Mouse (Mus musculus) heart, embryonic 13.5 days (tissue): ENCODE data around the gene Rpl11. TPM values are rescaled to one million over a fixed set of nuclear protein-coding genes. Genes with fewer than 3 reads are reported as not detected.
"Not testable (repeated sequence)": the region's sequence is repeated elsewhere in the genome, so short reads cannot be mapped to it uniquely, and the experiment has no call there.

ENCODE experiments used
- ATAC-seq: fragments of 200-750 bp; cut with Nextera tagmentation; 2 replicates; pipeline ENCODE4 v1.8.0; 2017; ENCODE audit warnings: moderate TSS enrichment; ENCODE audit not compliant: insufficient number of reproducible peaks, low FRiP score, low TSS enrichment; ENCODE audit errors: extremely low read depth
- H3K27ac ChIP-seq: fragments of 300-500 bp; sonication (generic); replicated peaks from 2 replicates; pipeline ENCODE4 v1.5.1; 2015; ENCODE audit warnings: moderate library complexity, mild to moderate bottlenecking, inconsistent platforms
- H3K27me3 ChIP-seq: fragments of 300-500 bp; sonication (generic); replicated peaks from 2 replicates; pipeline ENCODE4 v1.6.1; 2015; ENCODE audit warnings: mild to moderate bottlenecking, inconsistent platforms
- H3K36me3 ChIP-seq: fragments of 300-500 bp; sonication (generic); 2 replicates; pipeline ENCODE4 v1.6.1; 2015; ENCODE audit warnings: mild to moderate bottlenecking, inconsistent platforms
- H3K4me1 ChIP-seq: fragments of 300-500 bp; sonication (generic); 2 replicates; pipeline ENCODE4 v1.6.1; 2015; ENCODE audit warnings: inconsistent platforms
- H3K4me2 ChIP-seq: fragments of 300-500 bp; sonication (generic); 2 replicates; pipeline ENCODE4 v1.6.1; 2015; ENCODE audit warnings: inconsistent platforms, mild to moderate bottlenecking, moderate library complexity
- H3K4me3 ChIP-seq: fragments of 300-500 bp; sonication (generic); 2 replicates; pipeline ENCODE4 v1.5.1; 2015; ENCODE audit warnings: moderate library complexity, mild to moderate bottlenecking, inconsistent platforms
- H3K9ac ChIP-seq: fragments of 300-500 bp; sonication (generic); 2 replicates; pipeline ENCODE4 v1.6.1; 2015; ENCODE audit warnings: inconsistent platforms, mild to moderate bottlenecking, moderate library complexity
- H3K9me3 ChIP-seq: fragments of 300-500 bp; sonication (generic); 2 replicates; pipeline ENCODE4 v1.6.1; 2016; ENCODE audit warnings: inconsistent platforms
- WGBS: fragments of 180-500 bp; shearing (Covaris S2); methylation state at CpG from one replicate; pipeline ENCODE4 v1.1.7; 2015; ENCODE audit warnings: mixed read lengths; 5-methylcytosine and 5-hydroxymethylcytosine counted together
- polyA plus RNA-seq: library from polyadenylated mRNA; unstranded; fragments of >200 nt; fragmentation: Nextera tagmentation; extraction: Ambion mirVana; gene quantifications from 2 replicates; pipeline ENCODE4 v1.2.1, GENCODE M21; 2015

Rpl11 gene
- polyA plus RNA-seq, 1 experiment from 2014 or later, result 270 TPM

GRCm38 (mm10) chr4:135987714-135988113 is 65.5 kb downstream of the Rpl11 start:
- H3K4me2 ChIP-seq, result peak overlapping the region; percentile 96
- H3K9ac ChIP-seq, result peak overlapping the region; percentile 98
- peaks cover 24% of the 10 kb centered on the region for H3K4me1 ChIP-seq
- H3K4me3 ChIP-seq, result peak overlapping the region; percentile 91
- no peak for ATAC-seq
- WGBS, result 70% methylated on average over 9 of the region's 9 CpGs
- peaks cover 28% of the 10 kb centered on the region for H3K36me3 ChIP-seq
- H3K27me3 ChIP-seq, result no peaks in the 10 kb centered on the region
- 0 out of 2 replicates have a peak, but pooled peaks cover 4% of the 10 kb centered on the region for H3K9me3 ChIP-seq
- H3K27ac ChIP-seq, result peak overlapping the region; percentile 91

DNA sequence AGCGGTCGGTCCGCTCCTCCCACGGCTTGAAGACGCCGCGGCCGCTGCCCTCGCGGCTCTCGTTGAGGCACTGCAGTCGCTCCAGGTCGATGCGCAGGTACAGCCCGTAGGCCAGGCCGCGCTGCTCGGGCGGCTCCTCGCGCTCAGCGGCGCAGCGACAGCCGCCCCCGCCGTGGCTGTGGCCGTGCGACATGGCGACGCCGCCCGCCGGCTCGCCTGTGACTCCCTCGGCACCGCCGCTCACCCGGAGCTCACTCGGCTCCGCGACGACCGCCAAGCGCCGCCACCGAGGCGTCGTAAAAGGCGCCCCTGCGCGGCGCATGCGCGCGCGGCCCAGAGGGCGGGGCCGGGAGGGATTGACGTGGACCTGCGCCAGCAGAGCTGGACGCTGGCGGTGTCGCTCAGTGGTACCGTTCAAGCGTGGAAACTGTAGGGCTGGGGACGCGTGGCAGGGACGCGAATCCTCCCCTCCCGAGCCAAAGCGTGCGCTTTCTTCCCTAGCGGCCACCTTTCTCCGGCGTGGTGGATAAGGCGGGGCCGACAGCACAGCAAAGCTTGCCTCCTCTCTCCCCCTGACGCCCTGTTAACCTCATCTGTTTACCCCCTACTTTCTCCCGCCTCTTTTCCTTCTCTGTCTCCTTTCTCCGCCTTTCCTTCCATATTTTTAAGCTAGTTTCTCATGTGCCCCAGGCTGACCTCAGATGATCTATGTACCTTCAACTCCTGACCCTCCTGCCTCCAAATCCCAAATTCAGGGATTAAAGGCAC is 66.1 kb downstream of the Rpl11 start, which contains the start of gene Pithd1:
Pithd1 (minus strand) TSS at position 322 of the 768 bp plus-strand sequence.
- Histone ChIP-seq H3K27me3 (no peaks in the 10 kb centered on the region), H3K9me3 (0 out of 2 replicates have a peak, but pooled peaks cover 4% of the 10 kb centered on the region), H3K4me1 (peaks cover 24% of the 10 kb centered on the region), H3K9ac (peak within 1 kb of the TSS; percentile 98), H3K4me3 (peak within 1 kb of the TSS; percentile 91), H3K4me2 (peak within 1 kb of the TSS; percentile 96), H3K36me3 (peaks cover 34% of the 10 kb centered on the region), H3K27ac (peak within 1 kb of the TSS; percentile 91)
- peak; percentile 90 for ATAC-seq
- WGBS, result under 1% methylated on average over 81 of the region's 81 CpGs

DNA sequence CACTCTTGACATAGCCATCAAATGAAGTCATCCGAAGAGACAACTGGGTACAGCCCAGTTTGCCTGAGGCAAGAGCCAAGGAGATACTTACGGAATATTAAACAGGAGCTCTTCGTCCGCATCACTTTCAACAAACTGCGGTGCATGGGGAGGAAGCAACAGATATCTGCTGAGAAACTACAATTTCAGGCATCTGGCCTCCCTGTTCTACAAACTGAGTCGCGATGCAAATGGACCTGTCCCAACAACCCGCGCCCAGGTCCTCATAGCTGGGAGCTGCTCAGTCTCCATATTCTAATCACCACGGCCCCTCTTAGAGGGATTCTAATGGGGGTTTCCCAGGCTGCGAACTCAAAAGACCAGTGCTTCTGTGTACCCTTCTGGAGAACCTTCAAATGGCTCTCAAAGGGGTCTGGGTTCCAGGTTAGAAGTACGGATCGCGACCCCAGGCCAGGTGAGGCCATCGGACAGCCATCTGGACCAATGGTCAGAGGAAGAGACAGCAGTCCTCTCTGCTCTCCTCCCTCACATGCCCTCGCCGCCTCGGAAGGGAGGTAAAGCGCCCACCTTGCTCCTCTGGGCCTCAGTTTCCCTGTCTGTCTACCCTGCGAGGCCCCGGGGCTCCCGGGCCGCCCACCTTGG is 66.8 kb downstream of the Rpl11 start:
- no peak for ATAC-seq
- H3K27ac ChIP-seq, result peak overlapping the region; percentile 91
- H3K4me3 ChIP-seq, result peak overlapping the region; percentile 91
- H3K36me3 ChIP-seq, result peaks cover 41% of the 10 kb centered on the region
- H3K4me1 ChIP-seq, result peaks cover 24% of the 10 kb centered on the region
- peak overlapping the region; percentile 96 for H3K4me2 ChIP-seq
- H3K9me3 ChIP-seq, result 0 out of 2 replicates have a peak, but pooled peaks cover under 1% of the 10 kb centered on the region
- WGBS, result 7% methylated on average over 23 of the region's 23 CpGs
- peak overlapping the region; percentile 98 for H3K9ac ChIP-seq
- H3K27me3 ChIP-seq, result no peaks in the 10 kb centered on the region

DNA sequence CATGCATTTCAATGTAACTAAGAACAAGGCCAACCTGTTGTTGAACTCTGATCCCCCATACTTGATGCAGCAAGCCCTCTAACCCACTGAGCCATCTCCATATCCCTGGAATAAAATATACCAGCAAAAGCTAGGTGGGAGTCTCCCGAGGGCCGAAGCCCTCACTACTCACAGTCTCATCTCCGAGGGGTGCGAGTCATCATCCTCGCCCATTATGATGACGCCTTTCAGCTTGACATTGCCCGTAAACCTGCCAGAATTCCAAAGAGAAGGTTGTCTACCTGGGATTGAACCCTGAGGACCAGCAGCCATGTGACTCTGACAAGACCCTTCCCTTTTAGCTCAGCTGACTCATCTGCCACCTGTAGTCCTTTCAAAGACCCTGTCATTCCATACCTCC is 67.5 kb downstream of the Rpl11 start:
- Histone ChIP-seq H3K4me3 (peak overlapping the region; percentile 91), H3K4me1 (peaks cover 24% of the 10 kb centered on the region), H3K4me2 (peak overlapping the region; percentile 96), H3K9me3 (no peaks in the 10 kb centered on the region), H3K9ac (peak overlapping the region; percentile 98), H3K27me3 (no peaks in the 10 kb centered on the region), H3K27ac (0 out of 2 replicates have a peak overlapping the region, but pooled peaks have one; percentile 91), H3K36me3 (peaks cover 47% of the 10 kb centered on the region)
- WGBS, result 88% methylated on average over 7 of the region's 7 CpGs
- no peak for ATAC-seq

DNA sequence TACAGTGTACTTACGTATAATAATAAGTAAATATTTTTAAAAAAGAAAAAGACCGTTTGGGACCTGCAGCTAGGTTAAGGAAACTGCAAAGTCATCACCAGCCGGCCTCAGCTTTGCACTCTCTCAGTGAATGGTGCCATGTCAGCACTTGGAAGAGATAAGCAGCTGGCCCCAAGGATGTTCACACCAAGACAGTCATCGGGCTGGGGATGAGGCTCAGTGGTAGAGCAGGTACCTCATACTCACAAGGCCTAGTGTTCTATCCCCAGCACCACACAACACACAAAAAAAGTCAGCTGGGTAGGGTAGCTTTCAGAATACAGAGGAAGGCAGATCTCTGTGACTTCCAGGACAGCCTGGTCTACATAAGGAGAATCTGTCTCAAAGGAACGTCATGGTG is 68.0 kb downstream of the Rpl11 start:
- 75% methylated on average over 5 of the region's 5 CpGs for WGBS
- peaks cover 24% of the 10 kb centered on the region for H3K4me1 ChIP-seq
- H3K9ac ChIP-seq, result peak overlapping the region; percentile 98; the same call in 1 of the 2 replicates
- peak overlapping the region; percentile 96 for H3K4me2 ChIP-seq
- H3K27me3 ChIP-seq, result no peaks in the 10 kb centered on the region
- H3K27ac ChIP-seq, result peak overlapping the region; percentile 43; the same call in 1 of the 2 replicates
- peak; percentile 37; the same call in 1 of the 2 replicates for ATAC-seq
- peaks cover 53% of the 10 kb centered on the region for H3K36me3 ChIP-seq
- H3K4me3 ChIP-seq, result peak overlapping the region; percentile 91
- no peaks in the 10 kb centered on the region for H3K9me3 ChIP-seq

DNA sequence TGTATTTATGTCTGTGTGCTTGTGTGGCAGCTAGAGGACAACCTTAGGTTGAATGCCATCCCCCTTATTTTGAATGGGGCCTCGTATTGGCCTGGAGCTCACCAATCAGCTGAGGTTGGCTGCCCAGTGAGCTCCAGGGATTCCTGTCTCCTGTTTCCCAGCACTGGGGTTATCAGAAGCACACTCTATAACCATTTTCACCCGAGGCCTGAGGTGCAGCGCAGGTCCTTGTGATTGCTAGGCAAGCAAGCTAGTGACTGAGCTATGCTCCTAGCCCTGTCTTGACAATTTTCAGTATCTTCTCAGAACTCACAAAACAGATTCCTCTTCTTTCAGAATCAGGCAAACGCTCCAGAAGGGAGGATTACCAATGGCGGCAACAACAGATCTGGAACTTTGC is 68.7 kb downstream of the Rpl11 start:
- peak overlapping the region; percentile 43 for H3K27ac ChIP-seq
- peaks cover 53% of the 10 kb centered on the region for H3K36me3 ChIP-seq
- H3K9ac ChIP-seq, result peak overlapping the region; percentile 29; the same call in 1 of the 2 replicates
- H3K27me3 ChIP-seq, result no peaks in the 10 kb centered on the region
- H3K4me2 ChIP-seq, result peak overlapping the region; percentile 96
- H3K9me3 ChIP-seq, result no peaks in the 10 kb centered on the region
- peak overlapping the region; percentile 91 for H3K4me3 ChIP-seq
- H3K4me1 ChIP-seq, result peaks cover 24% of the 10 kb centered on the region
- no peak for ATAC-seq
- WGBS, result 69% methylated on average over 5 of the region's 5 CpGs

- ATAC-seq, result no peak
- WGBS, result 77% methylated on average over 7 of the region's 7 CpGs
- no peaks in the 10 kb centered on the region for H3K9me3 ChIP-seq
- no peak overlapping the region for H3K4me3 ChIP-seq
- no peak overlapping the region for H3K27ac ChIP-seq
- H3K4me2 ChIP-seq, result no peak overlapping the region
- H3K36me3 ChIP-seq, result peaks cover 76% of the 10 kb centered on the region
- H3K4me1 ChIP-seq, result peaks cover 18% of the 10 kb centered on the region
- H3K9ac ChIP-seq, result no peak overlapping the region
- no peaks in the 10 kb centered on the region for H3K27me3 ChIP-seq
These were observed 71.6 kb downstream of the Rpl11 start for GRCm38 (mm10) chr4:135981524-135982063.

- 92% methylated on average over 5 of the region's 5 CpGs for WGBS
- H3K27me3 ChIP-seq, H3K9me3 ChIP-seq, H3K27ac ChIP-seq, H3K9ac ChIP-seq, H3K4me2 ChIP-seq, H3K4me3 ChIP-seq, H3K4me1 ChIP-seq, ATAC-seq: not testable (repeated sequence)
- H3K36me3 ChIP-seq, result peaks cover 86% of the 10 kb centered on the region
These were observed 73.0 kb downstream of the Rpl11 start for GRCm38 (mm10) chr4:135980223-135980622.

Other genes with a start within 250 kb of the Rpl11 start
- gene Srsf10, start 197.7 kb downstream of the Rpl11 start, polyA plus RNA-seq, result 130 and 140 TPM in 2 replicates
- 114 and 125 TPM in 2 replicates for gene Pnrc2, start 179.6 kb downstream of the Rpl11 start, polyA plus RNA-seq
- gene Cnr2, start 158.0 kb downstream of the Rpl11 start, polyA plus RNA-seq, result 0.29 and 0.36 TPM in 2 replicates
- gene Fuca1, start 132.7 kb downstream of the Rpl11 start, polyA plus RNA-seq, result 46.0 and 47.9 TPM in 2 replicates
- 73.0 and 81.6 TPM in 2 replicates for gene Hmgcl, start 107.0 kb downstream of the Rpl11 start, polyA plus RNA-seq
- 23.6 and 28.7 TPM in 2 replicates for gene Gale, start 89.7 kb downstream of the Rpl11 start, polyA plus RNA-seq
- 65.5 and 75.4 TPM in 2 replicates for gene Lypla2, start 80.8 kb downstream of the Rpl11 start, polyA plus RNA-seq
- gene Pithd1, start 66.2 kb downstream of the Rpl11 start, polyA plus RNA-seq, result 39.2 and 42.0 TPM in 2 replicates
- 28.5 and 29.4 TPM in 2 replicates for gene Eloa, start 31.7 kb downstream of the Rpl11 start, polyA plus RNA-seq
- gene Id3, start 90.1 kb upstream of the Rpl11 start, polyA plus RNA-seq, result 288 and 305 TPM in 2 replicates
- 6.2 and 6.6 TPM in 2 replicates for gene E2f2, start 119.0 kb upstream of the Rpl11 start, polyA plus RNA-seq
- 2.6 and 3.4 TPM in 2 replicates for gene Asap3, start 152.9 kb upstream of the Rpl11 start, polyA plus RNA-seq
- gene Tcea3, start 194.3 kb upstream of the Rpl11 start, polyA plus RNA-seq, result 58.8 and 62.7 TPM in 2 replicates
- gene Zfp46, start 231.3 kb upstream of the Rpl11 start, polyA plus RNA-seq, result 18.3 and 19.7 TPM in 2 replicates